Mouse (Mus musculus) spleen, postnatal 0 days (tissue): ENCODE data around the gene Ifrd2. TPM values are rescaled to one million over a fixed set of nuclear protein-coding genes. Genes with fewer than 3 reads are reported as not detected.

Experiments used
- polyA plus RNA-seq: library from polyadenylated mRNA; unstranded; fragments of >200 nt; fragmentation: Nextera tagmentation; extraction: Ambion mirVana; gene quantifications from 2 replicates; pipeline ENCODE4 v1.2.1, GENCODE M21; 2015

The Ifrd2 gene
- 146 and 158 TPM in 2 replicates for polyA plus RNA-seq

DNA sequence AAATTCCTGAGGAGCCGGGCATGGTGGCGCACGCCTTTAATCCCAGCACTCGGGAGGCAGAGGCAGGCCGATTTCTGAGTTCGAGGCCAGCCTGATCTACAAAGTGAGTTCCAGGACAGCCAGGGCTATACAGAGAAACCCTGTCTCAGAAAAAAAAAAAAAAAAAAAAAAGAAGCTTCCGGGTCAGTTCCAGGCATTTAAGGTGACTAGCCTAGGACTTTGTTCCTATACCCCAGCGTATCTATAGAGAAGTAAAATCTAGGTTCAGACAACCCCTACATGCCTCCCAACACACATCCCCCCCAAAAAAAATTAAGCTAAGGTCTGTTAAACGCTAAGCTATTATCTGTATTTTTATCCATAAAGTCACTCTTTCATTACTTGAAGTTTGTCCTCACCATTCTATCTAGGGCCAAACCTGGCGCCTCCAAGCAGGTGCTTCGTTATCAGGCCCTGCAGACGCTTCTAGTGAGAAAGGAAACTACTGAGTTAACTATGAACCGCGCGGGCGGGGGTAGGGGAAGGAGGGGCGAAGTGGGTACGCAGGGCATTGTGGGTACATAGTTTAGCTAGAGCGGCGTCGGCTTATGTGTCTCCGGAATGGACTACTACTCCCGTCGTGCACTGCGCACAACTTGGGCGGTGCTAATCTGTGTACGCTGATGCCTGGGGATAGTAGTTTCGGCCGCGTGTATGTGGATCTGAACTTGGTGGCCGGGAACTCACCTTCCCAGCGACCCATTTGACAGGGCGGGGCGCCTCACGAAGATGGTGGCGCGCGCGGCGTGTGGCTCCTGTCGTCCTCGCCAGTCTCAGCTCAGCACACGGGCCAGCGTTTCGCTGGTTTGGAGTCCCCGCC is at the start of gene Ifrd2:
Gene Ifrd2, plus strand, starts transcription at position 669 of the 859 bp plus-strand sequence.

DNA sequence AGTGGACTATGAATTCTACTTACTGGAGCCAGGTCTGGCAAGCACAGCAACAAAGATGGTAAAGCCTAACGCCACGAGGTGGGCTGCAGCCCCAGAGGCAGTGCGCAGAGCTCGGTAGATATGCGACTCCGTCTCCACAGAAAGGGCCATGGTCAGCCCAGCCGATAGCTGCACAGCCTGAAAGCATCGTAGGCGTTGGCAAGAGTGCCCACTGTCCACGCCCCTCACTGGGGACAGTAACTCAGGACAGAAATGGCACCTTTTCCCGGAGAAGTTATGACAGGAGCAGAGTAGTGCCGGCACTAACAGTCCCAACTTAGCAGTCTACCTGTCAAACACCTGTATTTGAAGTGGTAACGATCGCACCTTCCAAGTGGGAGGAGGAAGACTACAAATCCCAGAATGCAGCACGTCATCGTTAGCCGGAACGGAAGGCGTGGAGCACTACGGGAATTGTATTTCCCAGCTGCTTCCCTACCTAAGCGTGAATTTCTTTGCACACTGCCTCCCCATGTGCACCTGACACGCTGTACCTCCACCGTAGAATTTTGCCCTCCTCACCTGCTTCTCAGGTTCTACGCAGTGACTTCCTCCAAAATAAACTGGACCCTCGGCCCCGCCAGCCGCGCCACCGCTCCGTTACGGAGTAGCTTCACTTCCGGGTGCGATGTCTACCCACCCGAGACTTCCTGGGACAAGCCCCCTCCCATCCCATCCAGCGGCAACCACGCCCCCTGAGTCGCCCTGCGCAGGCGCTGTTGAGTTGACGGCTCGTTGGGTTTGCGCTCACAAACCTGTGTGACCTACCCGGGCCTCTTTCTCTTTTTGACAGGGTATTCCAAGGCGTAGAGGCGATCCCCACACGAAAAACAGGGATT is 45.7 kb upstream of the Ifrd2 start, which contains the start of the genes Cyb561d2 and Nprl2:
Gene Cyb561d2, minus strand, starts transcription at position 720 of the 878 bp plus-strand sequence.
Gene Nprl2, plus strand, starts transcription at position 753 of the 878 bp plus-strand sequence.

DNA sequence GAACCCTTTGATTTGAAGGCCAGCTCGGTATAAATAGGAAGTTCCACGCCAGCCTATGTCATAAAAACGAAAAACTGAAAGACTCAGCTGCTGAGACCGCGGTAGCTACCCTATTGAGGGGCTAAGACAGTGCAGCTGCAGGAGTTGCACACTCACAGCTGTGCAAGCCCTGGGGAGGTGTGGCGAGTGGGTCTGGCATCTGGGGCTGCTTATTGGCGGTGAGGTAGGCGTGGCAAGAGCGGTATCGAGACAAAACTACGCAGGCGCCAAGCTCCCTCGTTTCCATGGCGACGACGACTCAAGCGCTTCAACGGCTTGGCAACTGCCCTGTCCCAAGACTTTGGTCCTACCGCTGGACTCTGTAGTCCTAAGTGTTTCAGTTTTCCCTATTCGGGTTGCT is 40.4 kb upstream of the Ifrd2 start, which contains the start of gene Zmynd10:
Gene Zmynd10, plus strand, starts transcription at position 273 of the 400 bp plus-strand sequence.

DNA sequence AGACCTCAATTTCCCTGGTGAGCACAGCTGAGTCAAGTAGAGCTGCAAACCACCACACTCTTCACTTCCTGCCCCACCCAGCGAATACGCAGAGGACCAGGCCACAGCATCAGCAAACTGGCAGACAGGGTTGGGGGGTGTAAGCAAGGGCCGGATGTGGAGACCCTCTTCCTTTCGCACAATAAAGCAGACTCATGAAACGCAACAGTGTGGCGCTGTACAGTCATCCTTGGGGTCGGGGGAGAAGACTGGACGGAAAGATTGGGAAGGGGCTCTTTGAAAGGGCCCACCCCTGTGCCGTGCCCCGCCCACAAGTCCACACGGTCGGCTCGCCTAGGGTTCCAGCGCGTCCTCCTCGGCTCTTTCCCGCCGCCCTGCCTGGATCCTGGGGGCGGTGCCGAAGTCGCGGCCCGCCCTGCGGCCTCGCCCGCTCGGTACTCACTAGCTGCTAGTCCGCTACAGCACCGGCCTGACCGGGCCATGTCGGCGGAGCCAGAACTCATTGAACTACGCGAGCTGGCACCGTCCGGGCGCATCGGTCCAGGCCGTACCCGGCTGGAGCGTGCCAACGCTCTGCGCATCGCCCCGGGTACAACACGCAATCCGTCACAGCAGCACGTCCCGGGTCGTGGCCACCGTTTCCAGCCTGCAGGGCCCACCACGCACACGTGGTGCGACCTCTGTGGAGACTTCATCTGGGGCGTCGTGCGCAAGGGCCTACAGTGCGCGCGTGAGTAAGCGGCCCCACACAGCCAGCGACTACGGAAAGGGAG is 36.1 kb upstream of the Ifrd2 start, which contains the start of gene Rassf1:
Gene Rassf1, plus strand, starts transcription at position 439 of the 773 bp plus-strand sequence.

DNA sequence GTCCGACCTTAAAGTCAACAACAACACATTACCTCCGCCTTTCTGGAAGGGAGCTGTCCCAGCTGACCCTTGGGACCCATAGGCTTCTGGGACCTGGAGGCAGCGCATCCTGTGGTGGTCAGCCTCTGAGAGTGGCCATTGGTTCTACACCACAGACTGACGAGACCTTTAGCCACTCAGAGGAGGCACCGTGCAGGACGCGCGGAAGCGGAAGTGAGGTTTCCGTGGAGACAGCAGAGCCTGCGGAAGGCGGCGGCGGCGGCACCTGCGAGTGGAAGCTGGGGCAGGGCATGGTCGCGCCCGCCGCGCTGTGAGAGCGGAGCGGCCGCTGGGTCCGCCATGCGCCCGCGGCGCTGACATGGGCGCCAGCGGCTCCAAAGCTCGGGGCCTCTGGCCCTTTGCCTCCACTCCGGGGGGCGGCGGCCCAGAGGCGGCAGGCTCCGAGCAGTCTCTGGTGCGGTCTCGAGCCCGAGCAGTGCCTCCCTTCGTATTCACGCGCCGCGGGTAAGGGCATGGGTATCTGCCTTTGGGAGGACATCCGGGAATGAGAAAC is 24.3 kb upstream of the Ifrd2 start, which contains the start of gene Tusc2:
Gene Tusc2, plus strand, starts transcription at position 227 of the 553 bp plus-strand sequence.

DNA sequence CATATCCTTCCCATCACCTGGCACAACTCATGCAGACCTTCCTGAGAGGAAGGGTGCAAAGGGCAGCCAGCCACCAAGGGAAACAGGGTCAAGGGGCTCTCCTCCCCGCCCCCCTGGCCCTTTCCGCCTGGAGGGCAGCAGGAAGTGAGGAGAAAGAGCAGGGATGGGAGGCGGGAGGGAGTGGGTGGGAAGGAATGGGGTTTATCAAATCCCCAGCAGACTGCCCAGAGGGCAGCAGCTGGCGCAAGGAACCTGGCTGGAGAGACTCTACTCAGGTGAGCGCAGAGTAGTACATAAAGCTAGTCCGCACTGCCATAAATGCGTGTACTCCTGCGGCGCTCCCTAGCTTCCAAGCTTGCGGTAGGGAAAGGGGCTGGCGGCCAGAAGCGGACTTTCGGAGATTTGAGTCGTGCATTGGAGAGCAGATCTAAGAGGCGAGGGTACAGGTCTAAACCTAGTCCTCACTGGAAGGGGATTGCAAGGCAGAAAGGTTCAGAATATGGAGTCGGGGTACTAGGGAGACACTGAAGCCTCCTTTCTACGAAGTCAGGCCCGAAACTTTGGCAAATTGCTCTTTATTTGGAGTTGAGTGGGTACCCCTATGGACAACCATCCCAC is 19.6 kb upstream of the Ifrd2 start, which contains the start of gene Hyal2:
Gene Hyal2, plus strand, starts transcription at position 244 of the 618 bp plus-strand sequence.

DNA sequence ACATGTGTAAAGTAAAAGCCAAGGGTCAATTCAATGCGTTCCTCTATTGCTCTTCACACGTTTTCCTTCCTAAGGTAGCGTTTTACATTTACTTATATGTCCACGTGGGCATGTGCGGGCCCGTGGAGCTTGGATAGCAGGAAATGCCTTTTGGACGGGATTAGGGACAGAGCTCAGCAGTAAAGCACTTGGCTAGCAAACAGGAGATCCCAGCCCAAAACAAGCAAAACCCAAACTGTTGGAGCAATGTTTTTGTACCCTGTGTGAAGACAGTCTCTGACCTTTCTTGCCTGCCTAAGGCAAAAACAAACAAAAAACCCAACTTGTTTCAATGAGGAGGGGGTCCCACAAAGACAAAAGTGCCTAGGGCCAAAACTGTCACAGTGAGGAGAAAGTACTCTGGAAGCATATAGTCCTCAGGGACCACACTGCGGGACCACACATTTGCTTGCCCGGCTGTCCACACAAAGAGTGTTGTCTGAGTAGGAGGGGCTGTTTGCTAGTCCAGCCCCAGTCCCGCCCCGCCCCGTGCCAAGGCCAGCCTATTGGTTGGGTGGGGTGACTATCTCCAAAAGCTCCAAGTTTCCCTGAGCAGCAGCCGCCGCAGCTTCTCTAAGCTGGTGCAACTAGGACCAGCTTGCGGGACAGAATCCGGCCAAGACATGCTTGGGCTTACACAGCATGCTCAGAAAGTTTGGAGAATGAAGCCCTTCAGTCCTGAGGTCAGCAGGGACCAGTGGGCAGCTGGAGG is 10.9 kb upstream of the Ifrd2 start, which contains the start of gene Hyal1:
Gene Hyal1, plus strand, starts transcription at position 571 of the 751 bp plus-strand sequence.

DNA sequence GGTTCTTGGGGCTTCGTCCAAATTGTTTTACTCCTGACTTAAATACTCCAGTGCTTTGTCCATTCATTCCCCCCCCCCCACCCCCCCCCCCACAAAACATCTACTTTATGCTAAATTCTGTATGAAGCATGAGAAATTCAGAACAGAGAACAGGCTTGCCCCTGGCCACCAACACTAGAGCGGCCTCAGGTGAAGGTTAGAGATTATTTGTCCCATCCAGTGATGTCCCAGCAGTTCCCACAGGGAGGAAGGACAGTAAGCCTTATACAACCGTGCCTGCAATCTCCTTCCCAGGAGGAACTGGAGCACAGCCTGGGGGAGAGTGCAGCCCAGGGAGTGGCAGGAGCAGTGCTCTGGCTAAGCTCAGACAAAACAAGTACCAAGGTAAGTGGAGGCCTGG is 8.9 kb upstream of the Ifrd2 start, which contains the start of gene Naa80:
Gene Naa80, plus strand, starts transcription at position 301 of the 400 bp plus-strand sequence.

DNA sequence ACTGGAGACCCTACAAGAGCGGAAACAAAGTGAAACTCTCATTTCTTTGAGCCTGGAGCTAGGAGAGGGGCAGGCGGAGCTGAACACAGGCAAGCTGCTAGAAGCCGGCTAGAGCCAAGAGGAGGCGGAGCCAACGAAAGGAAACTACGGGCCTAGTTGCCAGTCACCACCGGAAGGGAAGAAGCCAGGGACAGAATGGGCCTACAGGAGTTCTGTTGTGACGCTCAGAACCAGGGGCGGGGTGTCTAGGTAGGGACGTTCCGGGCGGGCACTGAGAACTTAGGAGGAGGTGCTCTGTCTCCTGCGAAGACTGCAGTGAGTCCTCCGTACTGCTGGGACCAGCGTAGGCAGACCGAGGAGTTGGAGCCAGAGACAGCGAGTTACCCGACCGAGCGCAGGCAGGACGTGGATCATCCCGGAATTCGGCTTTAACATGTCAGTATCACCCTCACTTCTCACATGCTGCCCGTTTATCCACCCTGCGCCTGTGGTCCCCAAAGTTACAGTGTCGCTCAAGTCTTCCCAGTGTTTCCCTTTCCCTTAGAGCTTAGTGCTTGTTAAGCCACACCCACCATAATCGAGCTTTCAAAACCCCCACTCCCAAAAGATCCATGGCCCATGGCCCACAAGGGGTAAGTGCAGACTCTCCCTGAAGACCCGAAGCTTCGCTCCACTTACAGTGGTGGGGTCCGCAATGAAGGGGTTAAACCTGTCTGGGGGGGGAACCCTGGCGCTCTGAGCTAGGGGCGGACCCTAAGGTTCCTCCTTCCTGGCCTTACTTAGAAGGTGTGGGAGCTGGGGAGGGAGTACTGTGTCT is 6.7 kb upstream of the Ifrd2 start, which contains the start of gene Hyal3:
Gene Hyal3, plus strand, starts transcription at position 318 of the 817 bp plus-strand sequence.

DNA sequence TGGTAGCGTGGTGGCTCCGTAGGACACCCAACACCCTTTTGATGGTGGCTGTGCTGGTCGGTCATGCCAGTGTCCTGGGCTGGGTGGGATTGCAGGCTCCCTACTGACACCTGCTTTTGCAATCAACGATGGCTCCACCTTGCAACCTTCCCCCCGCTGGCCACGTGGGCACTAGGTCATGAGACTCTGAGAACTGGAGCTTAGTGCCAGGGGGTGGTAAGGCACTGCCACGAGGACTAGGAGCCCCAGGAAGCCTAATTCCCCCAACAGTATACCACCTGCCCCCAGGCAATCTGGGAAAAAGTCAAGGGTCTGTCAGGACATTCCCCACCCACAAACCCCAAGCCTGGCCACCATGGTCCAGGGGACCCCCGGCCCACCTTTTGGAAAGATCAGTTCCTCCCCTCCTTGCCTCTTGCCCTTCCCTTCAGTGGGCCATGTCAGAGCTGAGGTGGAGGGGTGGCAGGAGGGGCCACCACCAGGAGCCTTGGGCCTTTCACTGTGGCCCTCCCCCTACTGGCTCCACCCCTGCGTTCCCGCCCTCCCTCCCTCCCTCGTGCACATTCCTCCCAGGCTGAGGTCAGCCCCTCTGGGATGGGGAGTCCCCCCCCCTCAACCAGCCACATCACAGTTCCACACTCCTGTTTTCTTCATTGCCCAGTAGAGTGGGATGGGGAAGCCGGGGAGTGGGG is 21.4 kb downstream of the Ifrd2 start, which contains the start of gene Sema3b:
Gene Sema3b, minus strand, starts transcription at position 489 of the 692 bp plus-strand sequence.

DNA sequence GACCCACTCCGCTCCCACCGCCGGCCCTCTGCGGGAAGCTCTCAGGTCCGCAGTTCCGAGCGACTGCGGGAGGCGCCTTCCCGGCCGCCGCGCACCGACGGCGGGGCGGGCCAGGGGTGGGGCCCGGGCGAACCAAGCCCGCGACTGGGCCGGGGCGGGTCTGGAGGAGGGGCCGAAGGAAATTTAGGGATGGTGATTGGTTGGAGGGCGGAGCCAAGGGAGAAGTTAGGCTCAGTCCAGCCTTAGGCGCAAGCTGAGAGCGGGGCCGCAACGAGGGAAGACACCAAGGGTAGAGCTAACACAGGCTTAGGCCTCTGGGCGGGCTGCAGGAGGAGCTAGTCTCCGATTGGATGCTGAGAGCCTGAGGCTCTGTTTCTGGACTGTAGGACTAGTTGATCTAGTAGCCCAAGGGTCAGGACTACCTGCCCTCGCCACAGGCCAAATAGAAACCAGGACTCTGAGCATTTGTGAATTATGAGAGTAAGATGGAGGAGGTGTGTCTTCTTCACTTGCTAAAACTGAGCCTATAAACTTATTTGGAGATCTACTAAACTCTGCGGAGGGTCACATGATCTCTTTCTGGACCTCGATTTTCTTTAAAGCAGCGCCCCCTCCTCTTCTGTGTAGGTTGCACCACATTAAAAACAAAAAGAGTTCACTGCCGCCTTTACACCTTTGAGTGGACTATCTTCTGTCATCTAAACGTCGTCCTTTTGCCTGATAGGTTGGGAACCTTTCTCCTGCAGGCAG is 48.0 kb downstream of the Ifrd2 start, which contains the start of gene Gnai2:
Gene Gnai2, minus strand, starts transcription at position 89 of the 750 bp plus-strand sequence.

Other genes with a start within 250 kb of the Ifrd2 start
- 3.8 and 3.9 TPM in 2 replicates for gene Hemk1, start 249.3 kb upstream of the Ifrd2 start, polyA plus RNA-seq
- gene 6430571L13Rik, start 247.0 kb upstream of the Ifrd2 start, polyA plus RNA-seq = 0.28 TPM in 1 of 2 replicates, not detected in the other
- 0.20 and 0.23 TPM in 2 replicates for gene Cacna2d2, start 188.0 kb upstream of the Ifrd2 start, polyA plus RNA-seq
- 18.2 and 21.5 TPM in 2 replicates for gene Tmem115, start 53.7 kb upstream of the Ifrd2 start, polyA plus RNA-seq
- 14.9 and 16.8 TPM in 2 replicates for gene Cyb561d2, start 45.4 kb upstream of the Ifrd2 start, polyA plus RNA-seq
- gene Nprl2, start 45.4 kb upstream of the Ifrd2 start, polyA plus RNA-seq = 12.4 and 12.5 TPM in 2 replicates
- not detected in 2 replicates for gene Zmynd10, start 40.3 kb upstream of the Ifrd2 start, polyA plus RNA-seq
- 32.9 and 34.1 TPM in 2 replicates for gene Rassf1, start 36.1 kb upstream of the Ifrd2 start, polyA plus RNA-seq
- 38.6 and 39.5 TPM in 2 replicates for gene Tusc2, start 24.4 kb upstream of the Ifrd2 start, polyA plus RNA-seq
- gene Hyal2, start 19.7 kb upstream of the Ifrd2 start, polyA plus RNA-seq = 28.4 and 28.8 TPM in 2 replicates
- gene Hyal1, start 10.7 kb upstream of the Ifrd2 start, polyA plus RNA-seq = 6.8 and 6.9 TPM in 2 replicates
- gene Naa80, start 8.8 kb upstream of the Ifrd2 start, polyA plus RNA-seq = 18.5 and 20.0 TPM in 2 replicates
- gene Hyal3, start 6.8 kb upstream of the Ifrd2 start, polyA plus RNA-seq = 1.8 and 2.4 TPM in 2 replicates
- gene Sema3b, start 21.6 kb downstream of the Ifrd2 start, polyA plus RNA-seq = 1.2 TPM in 2 replicates
- 287 and 324 TPM in 2 replicates for gene Gnai2, start 47.7 kb downstream of the Ifrd2 start, polyA plus RNA-seq
- gene Slc38a3, start 81.9 kb downstream of the Ifrd2 start, polyA plus RNA-seq = 0.54 and 0.63 TPM in 2 replicates
- gene Gnat1, start 92.1 kb downstream of the Ifrd2 start, polyA plus RNA-seq = 1.5 and 2.1 TPM in 2 replicates
- gene Sema3f, start 122.8 kb downstream of the Ifrd2 start, polyA plus RNA-seq = 4.4 and 6.3 TPM in 2 replicates
- gene Rbm5, start 183.4 kb downstream of the Ifrd2 start, polyA plus RNA-seq = 86.8 and 98.0 TPM in 2 replicates